Mouse (Mus musculus) hematopoietic multipotent progenitor cell, adult 10-12 weeks (in vitro differentiated cells): ENCODE data around the gene Selp. TPM values are rescaled to one million over a fixed set of nuclear protein-coding genes. Genes with fewer than 3 reads are reported as not detected.

Experiments used
- polyA plus RNA-seq: library from polyadenylated mRNA; stranded (reverse); fragments of >175 nt; gene quantifications from 2 replicates; pipeline ENCODE4 v1.2.3, GENCODE M21; 2012; ENCODE audit warnings: low replicate concordance

Selp gene
- polyA plus RNA-seq = 0.59 and 0.88 TPM in 2 replicates

GRCm38 (mm10) chr1:164114947-164115493 lies at the start of gene Selp:
TSS of gene Selp (plus strand) at chr1:164115264.

GRCm38 (mm10) chr1:164151387-164152088 lies 36.5 kb downstream of the Selp start, which contains the start of gene F5:
TSS of gene F5 (plus strand) at chr1:164151838.

Other genes starting within 250 kb of the Selp start
- gene Scyl3, start 186.2 kb upstream of the Selp start, polyA plus RNA-seq = 6.8 and 8.1 TPM in 2 replicates
- 0.55 and 1.1 TPM in 2 replicates for gene BC055324, start 120.5 kb upstream of the Selp start, polyA plus RNA-seq
- 0.25 and 0.61 TPM in 2 replicates for gene Mettl18, start 120.4 kb upstream of the Selp start, polyA plus RNA-seq
- gene Sele, start 67.0 kb upstream of the Selp start, polyA plus RNA-seq = 0.03 TPM in 1 of 2 replicates, not detected in the other
- gene Sell, start 53.3 kb upstream of the Selp start, polyA plus RNA-seq = 42.7 and 130 TPM in 2 replicates
- 0.75 and 0.79 TPM in 2 replicates for gene F5, start 36.6 kb downstream of the Selp start, polyA plus RNA-seq
- 4.8 and 7.8 TPM in 2 replicates for gene Slc19a2, start 133.8 kb downstream of the Selp start, polyA plus RNA-seq
- gene Ccdc181, start 160.3 kb downstream of the Selp start, polyA plus RNA-seq = 1.2 and 3.5 TPM in 2 replicates
- gene Nme7, start 188.9 kb downstream of the Selp start, polyA plus RNA-seq = 0.77 and 1.4 TPM in 2 replicates
- gene Blzf1, start 192.2 kb downstream of the Selp start, polyA plus RNA-seq = 0.74 and 2.0 TPM in 2 replicates